Mouse (Mus musculus) testis, postnatal 10 days (tissue): Measurements from ENCODE around the gene Kazald1.

ENCODE experiments used
- DNase-seq: peaks from one replicate; pipeline ENCODE4 v3.0.0; 2021; ENCODE audit warnings: low spot score

Gene Kazald1

DNA sequence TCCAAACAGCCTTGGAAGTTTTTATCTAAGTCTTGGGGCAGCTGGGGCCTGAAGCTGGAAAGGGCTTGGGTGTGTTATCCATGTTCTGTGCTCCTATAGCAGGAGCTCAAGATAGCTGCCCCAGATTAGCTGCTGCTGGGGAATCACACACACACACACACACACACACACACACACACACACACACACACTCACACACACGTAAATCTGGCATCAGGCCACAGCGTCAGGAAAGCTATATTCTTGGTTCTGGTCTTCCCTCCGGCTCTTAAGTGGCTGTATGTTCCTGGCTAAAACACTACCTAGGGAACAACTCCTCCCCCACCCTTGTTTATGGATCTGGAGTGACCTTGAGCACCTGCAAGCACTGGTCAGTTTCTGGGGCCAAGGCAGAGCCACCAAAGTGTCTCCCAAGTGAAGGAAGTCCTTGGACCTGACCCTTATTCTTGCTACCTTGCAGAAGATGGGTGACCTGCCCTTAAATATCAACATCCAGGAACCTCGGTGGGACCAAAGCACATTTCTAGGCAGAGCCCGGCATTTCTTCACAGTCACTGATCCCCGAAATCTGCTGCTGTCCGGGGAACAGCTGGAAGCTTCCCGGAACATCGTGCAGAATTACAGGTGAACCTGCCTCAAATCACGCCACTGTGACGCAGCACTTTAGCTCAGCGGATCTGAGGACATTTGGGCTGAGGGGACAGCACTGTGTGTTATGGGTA is 26.2 kb upstream of the Kazald1 start:
- no peak for DNase-seq

DNA sequence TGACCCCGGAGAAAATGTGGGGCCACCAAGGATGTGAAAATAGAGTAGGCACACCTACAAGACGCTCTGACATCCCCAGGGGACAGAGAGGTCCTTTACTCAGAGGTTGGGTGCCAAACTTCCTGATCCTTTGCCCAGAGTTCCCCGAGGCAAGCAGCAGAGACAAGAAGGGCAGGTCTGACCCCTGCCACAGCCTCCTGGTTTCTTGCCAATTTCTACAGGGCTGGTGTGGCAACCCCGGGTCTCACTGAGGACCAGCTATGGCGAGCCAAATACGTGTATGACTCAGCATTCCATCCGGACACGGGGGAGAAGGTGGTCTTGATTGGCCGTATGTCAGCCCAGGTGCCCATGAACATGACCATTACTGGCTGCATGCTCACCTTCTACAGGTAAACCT is 25.5 kb upstream of the Kazald1 start:
- DNase-seq = no peak

DNA sequence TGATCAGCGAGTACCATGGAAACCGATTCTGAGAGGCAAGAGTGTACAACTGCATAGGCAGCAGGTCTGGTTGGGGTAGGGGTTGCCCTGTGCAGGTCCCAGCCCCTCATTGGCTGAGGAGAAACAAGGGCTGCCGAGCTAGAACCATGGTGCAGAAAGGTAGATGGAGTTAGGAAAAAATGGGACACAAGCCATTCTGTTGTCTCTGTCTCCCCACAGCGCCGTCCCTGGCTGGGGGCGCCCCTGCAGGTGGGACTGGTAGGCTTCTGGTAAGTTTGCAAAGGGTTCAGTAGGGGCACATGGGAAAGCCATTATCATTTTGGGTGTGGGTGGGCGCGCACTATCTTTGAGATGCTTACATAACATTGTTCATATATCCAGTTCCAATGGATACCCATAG is 21.6 kb upstream of the Kazald1 start:
- DNase-seq = no peak

DNA sequence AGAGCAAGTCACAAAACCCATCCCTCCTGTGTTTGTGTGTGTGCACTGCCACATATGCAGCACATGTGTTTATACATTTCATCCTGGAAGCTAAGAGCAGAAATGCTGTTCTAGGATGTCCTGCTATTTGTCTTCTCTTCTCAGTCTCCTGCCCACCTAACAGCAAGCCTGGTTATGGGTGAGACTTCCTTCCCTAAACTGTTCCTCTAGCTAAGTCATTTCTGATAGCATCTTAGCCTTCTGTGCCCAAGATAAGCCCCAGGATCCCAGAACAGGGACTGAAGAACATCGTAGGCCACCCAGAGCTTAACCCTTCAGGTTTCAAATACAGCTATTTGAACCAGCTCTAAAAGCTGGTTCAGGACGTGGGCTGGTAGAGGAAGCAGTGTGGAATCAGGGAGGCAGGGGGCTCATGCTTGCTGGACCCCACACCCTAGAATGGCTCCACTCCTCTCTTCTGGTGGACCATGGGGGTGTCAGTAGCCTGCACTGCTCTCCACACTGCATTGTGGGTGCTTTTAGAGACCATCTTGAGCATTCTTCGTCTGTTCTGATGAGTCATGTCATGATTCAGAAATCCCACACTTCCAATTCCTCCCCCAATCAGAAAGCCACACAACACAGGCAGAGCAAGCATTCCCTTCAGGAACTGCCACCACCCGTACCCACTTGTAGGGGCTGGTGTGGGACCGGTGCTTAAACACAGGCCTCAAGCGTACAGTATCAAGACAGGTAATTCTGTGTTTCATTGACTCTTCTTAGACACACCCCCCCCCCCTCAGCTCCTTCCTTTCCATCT is 19.9 kb upstream of the Kazald1 start:
- no peak for DNase-seq

DNA sequence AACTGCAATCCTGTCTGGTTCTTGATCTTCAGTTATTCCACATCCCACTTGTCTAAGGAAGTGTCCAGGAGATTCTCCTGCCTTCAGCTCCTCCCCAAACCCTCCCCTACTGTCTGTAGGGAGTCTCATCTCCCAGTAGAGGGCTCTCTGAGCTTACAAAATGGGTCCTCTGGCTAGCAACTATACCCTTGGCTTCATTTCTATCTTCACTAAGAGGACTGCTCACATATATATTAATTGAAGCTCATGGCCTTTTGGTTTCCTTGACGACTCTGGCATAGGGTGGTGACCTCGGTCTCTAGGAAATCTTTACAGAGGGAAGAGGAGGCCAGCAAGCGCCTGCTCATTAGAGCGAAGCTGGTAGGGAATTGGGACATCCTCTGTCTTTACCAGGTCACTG is 18.7 kb upstream of the Kazald1 start:
- DNase-seq = peak; percentile 47

DNA sequence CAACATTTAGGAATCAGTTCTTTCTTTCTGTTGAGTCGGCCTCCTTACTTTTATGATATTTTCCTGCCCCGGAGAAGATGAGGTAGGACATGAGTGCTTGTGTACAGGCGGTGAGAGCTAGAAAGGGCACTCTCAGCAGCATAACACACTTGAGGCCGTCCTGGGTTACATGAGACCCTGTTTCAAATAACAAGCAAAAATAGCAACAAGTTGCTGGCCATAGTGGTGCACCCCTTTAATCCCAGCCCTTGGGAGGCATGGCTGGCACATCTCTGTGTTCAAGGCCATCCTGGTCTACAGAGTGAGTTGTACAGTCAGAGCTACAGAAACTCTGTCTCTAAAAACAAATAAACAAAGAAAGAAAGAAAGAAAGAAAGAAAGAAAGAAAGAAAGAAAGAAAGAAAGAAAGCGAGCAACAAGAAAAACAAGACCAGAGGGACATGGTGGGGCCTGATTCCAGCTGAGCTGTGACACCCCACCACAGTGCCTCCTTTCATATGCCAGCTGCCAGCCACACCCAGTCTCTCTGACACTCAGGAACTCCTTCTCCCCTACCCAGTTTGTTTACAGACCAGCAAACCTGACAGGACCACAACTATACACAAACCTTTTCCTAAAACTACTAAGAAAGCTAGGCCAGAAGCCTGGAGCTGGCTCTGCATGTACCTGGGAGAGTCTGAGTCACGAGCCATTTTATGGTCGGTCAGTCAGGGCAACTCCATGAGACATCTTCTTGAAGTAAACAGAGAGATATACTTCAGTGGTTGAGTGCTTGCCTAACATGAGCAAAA is 17.9 kb upstream of the Kazald1 start:
- DNase-seq = no peak

DNA sequence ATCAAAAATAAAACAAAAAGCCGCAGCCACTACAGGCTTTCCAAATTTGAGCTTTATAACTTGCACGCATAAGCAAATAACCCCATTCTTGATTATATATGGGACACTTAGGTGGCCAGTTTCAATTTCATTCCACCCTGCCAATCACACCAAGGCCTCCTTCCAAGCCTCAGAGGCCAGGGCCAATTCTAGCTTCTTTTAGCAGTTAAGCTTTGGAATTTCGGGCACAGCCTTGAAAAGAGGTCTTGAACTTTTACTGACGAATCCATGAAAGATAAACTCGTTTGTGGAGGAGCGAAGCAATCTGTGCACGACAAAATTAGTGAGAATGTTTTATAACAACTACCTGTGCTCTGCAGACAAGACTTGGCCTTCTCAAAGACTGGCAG is 17.3 kb upstream of the Kazald1 start:
- no peak for DNase-seq

DNA sequence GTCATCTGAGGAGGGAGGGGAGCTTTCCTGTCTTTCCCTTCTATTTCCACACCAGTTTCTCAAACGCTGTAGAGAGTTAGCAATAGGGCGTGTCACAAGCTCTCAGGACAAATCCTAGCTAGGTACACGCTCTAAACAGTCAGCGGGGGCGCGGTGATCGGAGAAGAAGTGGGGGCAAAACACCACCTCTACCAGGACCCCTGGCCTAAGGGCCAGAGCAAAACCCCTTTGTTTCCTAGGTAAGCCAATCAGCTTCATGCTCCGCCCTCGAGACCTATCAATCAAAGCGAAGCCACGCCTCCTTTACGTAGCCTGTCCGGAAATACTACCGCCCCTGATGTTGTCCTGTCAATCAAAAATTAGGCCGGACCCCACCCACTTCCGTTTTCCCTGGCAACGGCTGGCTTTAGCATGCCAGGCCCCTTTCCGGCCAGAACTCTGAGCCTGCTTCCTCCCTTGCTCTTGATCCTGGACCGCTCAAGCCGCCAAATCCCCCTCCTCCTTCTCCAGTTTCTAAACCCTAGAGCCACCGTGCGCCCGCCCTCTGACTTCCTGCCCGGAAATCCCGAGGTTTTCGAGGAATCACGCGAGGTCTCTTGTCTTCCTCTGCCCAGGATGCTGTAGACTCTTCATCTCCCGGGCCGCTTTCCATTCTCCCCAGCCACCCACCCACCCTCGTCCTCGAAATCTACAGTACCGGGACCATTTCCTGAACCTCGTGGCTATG is 16.8 kb upstream of the Kazald1 start:
- DNase-seq = peak; percentile 95

DNA sequence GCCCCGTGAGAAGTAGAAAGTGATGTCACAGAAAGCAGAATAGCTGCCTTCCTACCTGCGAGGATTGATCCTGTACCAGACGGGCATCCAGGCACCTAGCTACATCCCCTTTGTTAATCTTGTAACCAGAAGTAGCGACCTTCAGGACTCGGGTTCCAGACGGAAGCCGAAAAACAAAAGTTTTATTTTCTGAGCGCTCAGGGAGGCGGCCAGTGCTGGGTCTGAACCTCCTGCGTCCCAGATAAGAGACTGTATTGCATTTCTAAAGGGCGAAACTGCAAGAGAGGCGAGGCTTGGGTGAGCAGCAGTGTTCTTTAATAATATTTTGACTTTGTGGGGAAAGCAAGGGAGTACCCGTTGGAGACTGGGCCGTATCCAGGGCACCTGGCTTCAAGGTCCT is 16.2 kb upstream of the Kazald1 start:
- peak; percentile 53 for DNase-seq

DNA sequence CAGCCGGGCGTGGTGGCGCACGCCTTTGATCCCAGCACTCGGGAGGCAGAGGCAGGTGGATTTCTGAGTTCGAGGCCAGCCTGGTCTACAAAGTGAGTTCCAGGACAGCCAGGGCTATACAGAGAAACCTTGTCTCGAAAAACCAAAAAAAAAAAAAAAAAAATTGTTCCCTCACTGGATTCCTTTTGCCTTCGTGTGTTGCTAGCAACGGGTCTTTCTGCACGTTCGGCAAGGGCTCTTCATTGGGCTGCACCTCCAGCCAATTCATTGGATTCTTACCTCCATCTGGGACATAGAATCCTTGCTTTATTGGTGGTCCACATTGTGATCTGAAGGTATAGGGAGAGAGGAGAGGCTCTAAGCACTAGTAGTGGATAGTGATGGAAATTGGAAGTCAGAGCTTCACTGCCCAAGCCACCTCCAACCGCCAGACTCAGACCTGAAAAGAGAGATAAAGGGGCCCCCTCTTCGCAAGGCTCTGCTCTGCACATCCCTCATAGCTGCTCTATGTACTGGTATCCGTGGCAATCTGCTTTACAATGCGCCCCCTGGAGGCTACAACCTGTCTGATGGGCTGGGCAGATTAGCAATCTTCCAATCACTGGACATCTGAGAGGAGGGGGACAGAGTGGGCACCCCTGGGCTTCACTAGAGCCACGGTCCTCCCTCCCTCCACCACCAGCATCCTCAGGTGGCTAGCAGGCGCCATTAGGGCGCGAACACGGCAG is 11.3 kb upstream of the Kazald1 start:
- DNase-seq = peak; percentile 58

DNA sequence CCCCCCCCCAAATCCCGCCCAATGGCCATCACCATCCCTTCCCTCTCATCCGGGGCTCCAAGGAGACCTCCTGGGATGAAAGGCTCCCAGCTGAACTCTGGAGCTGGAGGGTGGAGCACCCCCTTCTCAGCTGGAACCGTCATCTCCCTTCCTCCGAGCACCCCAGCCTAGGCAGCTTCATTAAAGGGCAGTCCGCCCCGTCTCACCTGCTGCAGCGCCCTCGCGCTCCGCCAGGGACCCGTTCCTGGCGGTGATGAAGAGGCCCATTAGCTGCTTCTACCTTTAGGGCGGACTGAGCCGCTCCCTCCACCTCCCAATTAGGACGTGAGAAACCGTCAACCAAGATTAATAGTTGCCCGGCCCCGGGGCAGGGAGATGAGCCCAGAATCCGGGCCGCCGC is 9.8 kb upstream of the Kazald1 start:
- peak; percentile 43 for DNase-seq

DNA sequence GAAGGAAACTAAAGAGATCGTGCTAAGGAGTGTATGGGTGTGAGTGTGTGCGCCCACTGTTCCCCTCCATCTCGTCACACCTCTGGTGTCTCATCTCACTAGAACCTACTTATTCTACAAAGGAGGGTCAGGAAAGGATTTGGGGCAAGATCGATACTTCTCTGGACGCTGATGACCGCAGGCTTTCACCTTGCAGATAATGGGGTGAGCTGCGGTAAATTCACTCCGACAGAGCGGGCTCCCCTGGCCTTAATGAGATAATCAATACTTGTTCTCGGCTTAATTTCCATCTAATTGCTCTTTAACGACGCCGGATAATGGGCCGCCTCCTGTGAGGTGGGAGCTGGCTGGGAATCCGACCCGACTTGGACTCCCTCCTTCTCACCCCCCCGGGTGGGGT is 7.9 kb upstream of the Kazald1 start:
- no peak for DNase-seq

DNA sequence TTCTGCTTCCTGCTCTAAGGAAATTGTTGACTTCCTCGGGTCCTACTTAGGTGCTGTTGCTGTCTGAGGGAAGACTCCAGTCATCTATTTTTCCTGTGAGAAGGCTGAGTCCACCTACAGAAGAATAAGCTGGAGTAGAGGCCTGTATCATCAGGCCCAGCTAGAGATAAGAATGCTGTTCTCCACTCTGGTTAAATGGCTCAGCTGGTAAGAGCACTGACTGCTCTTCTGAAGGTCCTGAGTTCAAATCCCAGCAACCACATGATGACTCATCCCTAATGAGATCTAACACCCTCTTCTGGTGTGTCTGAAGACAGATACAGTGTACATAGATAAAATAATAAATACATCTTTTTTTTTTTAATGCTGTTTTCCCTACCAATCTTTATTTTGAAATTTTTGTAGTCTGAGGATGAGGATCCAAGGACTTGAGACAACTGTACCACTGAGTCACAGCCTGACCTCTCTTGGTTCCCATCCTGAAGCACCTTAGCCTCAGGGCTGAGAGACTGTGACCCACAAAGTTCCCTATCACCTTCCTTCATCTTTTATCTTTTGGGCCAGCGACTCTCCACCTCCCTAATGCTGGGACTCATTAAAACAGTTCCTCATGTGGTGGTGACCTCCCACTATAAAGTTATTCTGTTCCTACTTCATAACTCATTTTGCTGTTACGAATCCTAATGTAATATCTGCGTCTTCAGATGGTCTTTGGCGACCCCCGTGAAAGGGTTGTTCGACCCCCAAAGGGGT is 7.1 kb upstream of the Kazald1 start:
- DNase-seq = no peak

DNA sequence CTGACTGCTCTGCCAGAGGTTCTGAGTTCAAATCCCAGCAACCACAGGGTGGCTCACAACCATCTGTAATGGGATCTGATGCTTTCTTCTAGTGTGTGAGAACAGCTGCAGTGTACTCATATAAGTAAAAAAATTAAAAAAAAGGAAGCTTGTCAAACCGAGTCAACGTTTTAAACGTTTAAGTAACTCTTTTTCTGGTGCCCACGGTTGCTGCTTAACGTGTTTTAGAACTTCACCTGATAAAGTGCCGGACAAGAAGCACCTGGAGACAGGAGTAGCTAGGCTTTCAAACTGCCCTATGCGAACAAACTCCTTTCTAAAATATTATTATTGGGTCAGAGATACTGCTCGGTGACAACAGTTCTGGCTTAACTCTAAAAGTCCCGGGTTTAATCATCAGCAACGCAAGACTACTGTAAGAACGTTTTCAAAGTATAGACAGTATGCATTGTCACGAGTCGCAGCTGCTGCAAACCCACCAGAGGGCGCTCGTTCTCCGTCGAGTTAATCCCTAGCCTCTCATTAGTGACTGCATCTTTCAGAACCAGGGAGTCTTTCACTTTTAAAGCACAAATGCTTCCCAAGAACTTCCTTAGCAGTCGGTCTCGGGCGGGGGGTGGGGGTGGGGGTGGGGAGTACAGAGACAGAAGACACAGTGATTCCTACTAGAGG is 1.0 kb upstream of the Kazald1 start:
- peak; percentile 96 for DNase-seq

DNA sequence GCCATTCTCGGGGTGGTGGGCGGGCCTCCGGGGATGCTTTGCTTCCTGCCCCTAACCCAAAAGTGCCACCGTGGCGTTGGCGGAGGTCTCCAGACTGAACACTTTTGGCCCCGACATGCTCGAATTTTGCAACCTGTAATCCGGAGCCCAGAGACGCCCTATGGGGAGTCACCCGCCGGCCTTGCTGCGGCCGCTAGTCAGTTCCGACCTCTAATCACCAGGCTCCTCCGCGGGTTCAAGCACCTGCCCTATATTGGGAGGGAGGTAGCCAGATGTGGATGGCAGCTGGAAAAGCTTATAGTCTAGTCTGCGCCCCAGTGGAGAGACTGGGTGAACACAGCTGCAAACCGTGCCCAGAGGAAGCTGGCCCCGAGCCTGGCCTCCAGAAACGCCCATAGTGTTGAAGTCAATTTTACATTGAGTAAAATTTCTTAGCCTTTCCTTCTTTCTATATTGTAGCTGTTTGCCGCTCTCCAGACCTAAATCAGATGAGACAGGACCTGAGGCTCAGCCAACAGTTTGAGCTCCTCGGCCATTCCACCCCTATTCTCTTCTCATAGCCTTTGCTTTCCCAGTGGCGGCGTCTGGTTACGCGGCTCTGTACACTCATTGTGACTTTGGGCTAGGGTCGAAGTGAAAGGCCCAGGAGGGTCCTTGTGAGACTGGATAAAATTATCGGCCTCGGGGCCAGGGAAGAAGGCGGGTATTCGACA is 438 bp downstream of the Kazald1 start:
- peak; percentile 68 for DNase-seq

DNA sequence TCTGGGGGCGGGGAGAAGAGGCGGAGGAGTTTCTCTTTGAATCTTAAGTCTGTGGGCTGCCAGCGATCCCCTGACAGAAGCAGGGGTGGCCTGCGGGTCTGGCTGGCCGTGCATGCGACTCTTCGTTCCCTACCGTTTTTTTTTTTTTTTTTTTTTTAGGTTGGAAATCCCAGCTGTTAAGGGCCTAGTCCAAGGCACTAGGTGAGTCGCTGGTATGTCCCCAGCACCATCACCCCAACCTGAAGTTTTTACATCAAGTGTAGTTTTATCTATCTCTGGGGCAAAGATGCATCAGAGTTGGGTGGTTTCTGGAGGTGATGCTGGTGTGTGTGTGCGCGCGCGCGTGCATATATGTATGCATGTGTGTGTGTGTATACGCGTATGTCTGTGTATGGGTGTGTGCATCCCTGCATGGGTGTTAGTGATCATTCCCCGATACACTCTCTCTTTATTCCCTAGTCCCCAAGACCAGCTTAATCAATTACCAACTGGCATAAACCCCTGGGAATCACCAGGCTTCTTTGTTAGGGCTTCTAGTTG is 1.1 kb downstream of the Kazald1 start:
- DNase-seq = peak; percentile 41

DNA sequence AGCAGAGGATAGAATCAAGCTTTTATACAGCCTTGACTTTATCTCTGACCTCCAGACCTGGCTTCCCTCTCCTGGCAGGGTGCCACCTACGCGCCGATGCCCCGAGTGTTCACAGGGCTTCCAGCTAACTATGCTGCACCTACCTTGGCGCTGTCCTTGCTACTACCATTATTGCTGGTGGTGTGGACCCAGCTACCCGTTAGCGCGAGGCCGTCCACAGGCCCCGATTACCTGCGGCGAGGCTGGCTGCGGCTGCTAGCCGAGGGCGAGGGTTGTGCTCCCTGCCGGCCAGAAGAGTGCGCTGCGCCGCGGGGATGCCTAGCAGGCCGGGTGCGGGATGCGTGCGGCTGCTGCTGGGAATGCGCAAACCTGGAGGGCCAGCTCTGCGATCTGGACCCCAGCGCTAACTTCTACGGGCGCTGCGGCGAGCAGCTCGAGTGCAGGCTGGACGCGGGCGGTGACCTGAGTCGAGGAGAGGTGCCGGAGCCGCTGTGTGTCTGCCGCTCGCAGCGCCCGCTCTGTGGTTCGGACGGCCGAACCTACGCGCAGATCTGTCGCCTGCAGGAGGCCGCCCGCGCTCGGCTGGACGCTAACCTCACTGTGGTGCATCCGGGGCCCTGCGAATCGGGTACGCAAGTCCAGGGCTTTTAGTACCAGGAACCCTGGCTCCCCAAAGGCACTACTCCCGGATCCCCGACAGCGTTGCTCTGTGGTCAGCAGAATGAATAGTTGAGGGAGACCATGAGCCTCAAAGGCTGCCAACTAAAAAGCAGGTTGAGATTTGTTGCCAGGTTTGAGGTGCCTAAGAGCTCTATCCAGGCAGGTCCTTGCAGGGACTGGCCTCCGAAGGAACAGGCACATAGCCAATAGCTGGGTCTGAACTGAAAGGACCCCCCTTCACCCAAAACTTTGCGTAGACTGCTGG is 1.8 kb downstream of the Kazald1 start:
- DNase-seq = peak; percentile 87
